Mouse (Mus musculus) heart, postnatal 10 days (tissue): Measurements from ENCODE around the gene Galnt17. TPM values are rescaled to one million over a fixed set of nuclear protein-coding genes. Genes with fewer than 3 reads are reported as not detected.
A peak's percentile ranks its signal among the peaks of the same experiment; 100 is the strongest.

Experiments used
- DNase-seq, 2 experiments: peaks; one replicate each; pipeline ENCODE4 v3.0.0; 2021
- intact Hi-C: fragments of 180-260 bp; cut with DNase I; formaldehyde crosslinking; loops from one replicate; pipeline ENCODE4 v1.15.1; 2025
- total RNA-seq, 2 experiments: library from RNA; stranded (reverse); gene quantifications; 2 replicates each; pipeline ENCODE4 v1.2.3; 2021

The Galnt17 gene
- total RNA-seq, 2 experiments from 2014 or later: 4.0 to 6.2 TPM

- no peak for DNase-seq
- intact Hi-C loops: loop anchor here (5.0 to 10.0 kb wide), 2 partner anchors 148 to 865 kb away; no protein-coding TSS in a partner anchor
Observed at GRCm38 (mm10) chr5:130859736-130860135, 448.6 kb downstream of the Galnt17 start.

- intact Hi-C loops: loop anchor here (1.0 to 10.0 kb wide), 2 partner anchors 583 to 864 kb away; no protein-coding TSS in a partner anchor
- no peak for DNase-seq
Observed at GRCm38 (mm10) chr5:130858706-130859105, 449.6 kb downstream of the Galnt17 start.

GRCm38 (mm10) chr5:130858148-130858547 lies 450.1 kb downstream of the Galnt17 start:
- peak; percentile 28 to 58 for DNase-seq
- intact Hi-C loops: loop anchor here (1.0 to 10.0 kb wide), 2 partner anchors 583 to 863 kb away; no protein-coding TSS in a partner anchor

GRCm38 (mm10) chr5:130854430-130854829 lies 453.9 kb downstream of the Galnt17 start:
- DNase-seq: no peak
- intact Hi-C loops: loop anchor here (5.0 to 10.0 kb wide), 2 partner anchors 532 to 860 kb away; no protein-coding TSS in a partner anchor

GRCm38 (mm10) chr5:130853371-130853770 lies 454.9 kb downstream of the Galnt17 start:
- peak; percentile 85 to 92 for DNase-seq
- intact Hi-C loops: loop anchor here (1.0 to 10.0 kb wide), 4 partner anchors 449 to 859 kb away; no protein-coding TSS in a partner anchor

GRCm38 (mm10) chr5:130852182-130852581 lies 456.1 kb downstream of the Galnt17 start:
- no peak for DNase-seq
- intact Hi-C loops: loop anchor here (2.0 to 10.0 kb wide), 3 partner anchors 447 to 857 kb away; no protein-coding TSS in a partner anchor

GRCm38 (mm10) chr5:130849610-130850009 lies 458.7 kb downstream of the Galnt17 start:
- intact Hi-C loops: loop anchor here (5.0 to 10.0 kb wide), 2 partner anchors 527 to 855 kb away; no protein-coding TSS in a partner anchor
- no peak for DNase-seq

GRCm38 (mm10) chr5:130848562-130848961 lies 459.7 kb downstream of the Galnt17 start:
- DNase-seq: no peak

GRCm38 (mm10) chr5:130825797-130826196 lies 482.5 kb downstream of the Galnt17 start:
- intact Hi-C loops: no loop called here

More at GRCm38 (mm10) chr5:130848562-130848961, 459.7 kb downstream of the Galnt17 start:
- intact Hi-C loops: no loop called here

More at GRCm38 (mm10) chr5:130825797-130826196, 482.5 kb downstream of the Galnt17 start:
- no peak for DNase-seq
